Comparison of ENCODE assay signal across 22 mouse cellular contexts in genomic region chr7:16872478-16872877, GRCm38 (mm10). TPM values are rescaled to one million over a fixed set of nuclear protein-coding genes. Genes with fewer than 3 reads are reported as not detected.
"Had no signal": no experiment of that assay in that cellular context is flagged by ENCODE, and none has a peak within 500 bp of the region (broad histone marks: within the 10 kb centered on the region; RNA-seq: fewer than 3 reads in every experiment).

No protein-coding gene starts in this region.

- DNase-seq: liver, postnatal 0 days; lung, adult 2 months; lung, postnatal 14 days; lung, postnatal 36 days; right cerebral cortex, postnatal 14 days; thymus, adult 2 months; thymus, postnatal 25 days; thymus, postnatal 4 days had no signal

- ATAC-seq: liver, postnatal 0 days; lung, postnatal 0 days; midbrain, embryonic 13.5 days; midbrain, embryonic 15.5 days had no signal

- H3K4me3 ChIP-seq: lung, embryonic 15.5 days; megakaryocyte, embryonic 14.5 days; midbrain, embryonic 13.5 days; midbrain, embryonic 15.5 days; neural tube, embryonic 12.5 days; stomach, embryonic 15.5 days had no signal

- H3K9ac ChIP-seq: liver, postnatal 0 days; lung, embryonic 15.5 days; midbrain, embryonic 13.5 days; midbrain, embryonic 15.5 days; neural tube, embryonic 12.5 days; stomach, embryonic 15.5 days had no signal

- H3K27me3 ChIP-seq: lung, embryonic 15.5 days; midbrain, embryonic 13.5 days; midbrain, embryonic 15.5 days; neural tube, embryonic 12.5 days; stomach, embryonic 15.5 days had no signal

- H3K27ac ChIP-seq: lung, embryonic 15.5 days; macrophage; midbrain, embryonic 13.5 days; midbrain, embryonic 15.5 days; neural tube, embryonic 12.5 days; stomach, embryonic 15.5 days; stomach, postnatal 0 days had no signal

- H3K4me2 ChIP-seq: lung, embryonic 15.5 days; midbrain, embryonic 11.5 days; midbrain, embryonic 13.5 days; midbrain, embryonic 15.5 days; neural tube, embryonic 12.5 days; stomach, embryonic 15.5 days had no signal

- H3K36me3 ChIP-seq: midbrain, embryonic 15.5 days had no signal

- H3K9me3 ChIP-seq: lung, embryonic 15.5 days; megakaryocyte, embryonic 14.5 days; midbrain, embryonic 13.5 days; midbrain, embryonic 15.5 days; neural tube, embryonic 12.5 days; stomach, embryonic 15.5 days had no signal

RNA-seq across cellular contexts. Expression of gene Dact3, which starts 2.6 kb away (rescaled TPM):
- total RNA-seq: monocyte, adult 5-6 weeks had no signal

RNA-seq across cellular contexts. Expression of gene Gng8, which starts 19.1 kb away (rescaled TPM):
- total RNA-seq: megakaryocyte progenitor cell, adult 5-6 weeks; monocyte, adult 5-6 weeks; neutrophil, adult 5-6 weeks had no signal
- polyA plus RNA-seq: macrophage had no signal

RNA-seq across cellular contexts. Expression of gene Ptgir, which starts 33.8 kb away (rescaled TPM):
- polyA plus RNA-seq: neural tube, embryonic 14.5 days had no signal
